Mouse (Mus musculus) kidney, postnatal 0 days (tissue): Measurements from ENCODE around the gene Tas2r107. TPM values are rescaled to one million over a fixed set of nuclear protein-coding genes. Genes with fewer than 3 reads are reported as not detected.
"Not testable (repeated sequence)": the region's sequence is repeated elsewhere in the genome, so short reads cannot be mapped to it uniquely, and the experiment has no call there.

Source experiments
- ATAC-seq: fragments of 200-750 bp; cut with Nextera tagmentation; replicated peaks from 2 replicates; pipeline ENCODE4 v1.8.0; 2017; ENCODE audit warnings: low read depth, moderate number of reproducible peaks, moderate TSS enrichment, moderate library complexity; ENCODE audit not compliant: low FRiP score
- DNase-seq: peaks from one replicate; pipeline ENCODE4 v3.0.0-alpha.2; 2016; ENCODE audit warnings: low spot score
- H3K27ac ChIP-seq: fragments of 300-500 bp; sonication (generic); 2 replicates; pipeline ENCODE4 v1.5.1; 2014; ENCODE audit warnings: mild to moderate bottlenecking
- H3K27me3 ChIP-seq: fragments of 300-500 bp; sonication (generic); 2 replicates; pipeline ENCODE4 v1.6.1; 2014; ENCODE audit warnings: low read length, mixed read lengths; ENCODE audit not compliant: insufficient read depth
- H3K36me3 ChIP-seq: fragments of 300-500 bp; sonication (generic); 2 replicates; pipeline ENCODE4 v1.6.1; 2014; ENCODE audit warnings: low read length, mixed read lengths; ENCODE audit not compliant: insufficient read depth
- H3K4me1 ChIP-seq: fragments of 300-500 bp; sonication (generic); replicated peaks from 2 replicates; pipeline ENCODE4 v1.6.1; 2014; ENCODE audit warnings: antibody characterized with exemption, low read length, mixed read lengths; ENCODE audit not compliant: insufficient read depth
- H3K4me2 ChIP-seq: fragments of 300-500 bp; sonication (generic); 2 replicates; pipeline ENCODE4 v1.6.1; 2014; ENCODE audit warnings: mild to moderate bottlenecking, low read length, moderate library complexity, mixed read lengths
- H3K4me3 ChIP-seq: fragments of 300-500 bp; sonication (generic); replicated peaks from 2 replicates; pipeline ENCODE4 v1.5.1; 2014; ENCODE audit warnings: low read depth, low read length
- H3K9ac ChIP-seq: fragments of 300-500 bp; sonication (generic); 2 replicates; pipeline ENCODE4 v1.6.1; 2014; ENCODE audit warnings: low read depth, low read length
- H3K9me3 ChIP-seq: fragments of 300-500 bp; sonication (generic); replicated peaks from 2 replicates; pipeline ENCODE4 v1.6.1; 2016; ENCODE audit warnings: low read length, inconsistent platforms, mixed read lengths
- CTCF ChIP-seq: IDR thresholded peaks from 2 replicates; pipeline ENCODE4 v1.5.1; 2016; ENCODE audit warnings: antibody characterized with exemption, low read depth, mild to moderate bottlenecking, moderate library complexity
- WGBS: fragments of 180-500 bp; shearing (Covaris S2); extraction: QIAGEN DNeasy Blood & Tissue Kit; methylation state at CpG from one replicate; pipeline ENCODE4 v1.1.7; 2014; 5-methylcytosine and 5-hydroxymethylcytosine counted together
- polyA plus RNA-seq: library from polyadenylated mRNA; unstranded; fragments of >200 nt; fragmentation: Nextera tagmentation; extraction: Ambion mirVana; gene quantifications from 2 replicates; pipeline ENCODE4 v1.2.1, GENCODE M21; 2015

Gene Tas2r107
- not detected in 2 replicates for polyA plus RNA-seq

DNA sequence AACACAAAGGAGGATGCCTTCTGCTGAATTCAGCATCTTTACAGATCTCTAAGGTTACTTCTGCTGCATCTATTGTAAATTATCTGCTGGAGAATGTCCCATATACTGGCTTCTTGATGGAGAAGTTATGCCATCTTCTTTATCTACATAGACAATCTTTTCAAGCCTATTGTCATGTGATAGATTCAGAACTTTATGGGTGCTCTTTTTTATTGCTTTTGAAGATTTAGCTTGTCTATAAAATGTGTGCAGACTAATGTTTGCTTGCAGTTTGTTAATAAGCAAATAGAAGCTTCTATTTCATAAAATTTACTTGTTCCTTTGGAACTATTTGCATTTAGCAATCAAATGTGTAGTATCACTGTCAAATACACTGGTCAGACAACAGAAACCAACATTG lies at the start of gene Tas2r107:
TSS of gene Tas2r107 (minus strand) at position 101 of the 400 bp plus-strand sequence.
- no peak for TF ChIP-seq CTCF
- H3K27me3 ChIP-seq, result no peaks in the 10 kb centered on the region
- DNase-seq (no peak), ATAC-seq (no peak)
- H3K9ac ChIP-seq, result no peak within 1 kb of the TSS
- no peaks in the 10 kb centered on the region for H3K9me3 ChIP-seq
- no peaks in the 10 kb centered on the region for H3K36me3 ChIP-seq
- H3K27ac ChIP-seq, result no peak within 1 kb of the TSS
- no peak within 1 kb of the TSS for H3K4me3 ChIP-seq
- no peaks in the 10 kb centered on the region for H3K4me1 ChIP-seq
- no peak within 1 kb of the TSS for H3K4me2 ChIP-seq

DNA sequence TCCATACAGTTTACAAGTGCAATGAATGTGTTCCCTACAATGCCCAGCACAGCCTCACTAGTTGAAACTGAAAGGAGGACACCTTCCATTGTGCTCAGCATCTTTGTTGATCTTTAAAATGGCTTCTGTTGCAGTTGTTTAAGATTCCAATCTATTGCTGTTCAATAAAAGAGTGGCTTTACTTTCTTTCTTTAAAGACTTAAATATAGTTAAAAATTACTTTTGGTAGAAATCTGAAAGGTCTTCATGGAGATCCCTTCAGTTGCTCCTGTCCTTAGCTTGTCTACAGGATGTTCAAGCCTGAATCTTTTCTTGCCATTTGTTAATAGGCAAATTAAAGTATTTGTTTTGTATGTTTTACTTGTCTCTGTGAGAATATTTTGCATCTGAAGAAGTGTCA lies 30.0 kb upstream of the Tas2r107 start, which contains the start of gene Tas2r114:
TSS of gene Tas2r114 (minus strand) at position 101 of the 400 bp plus-strand sequence.
- Histone ChIP-seq H3K4me2 (no peak within 1 kb of the TSS), H3K9me3 (peaks cover 3% of the 10 kb centered on the region; the same call in 1 of the 2 replicates), H3K36me3 (no peaks in the 10 kb centered on the region), H3K27me3 (no peaks in the 10 kb centered on the region), H3K4me1 (no peaks in the 10 kb centered on the region), H3K4me3 (no peak within 1 kb of the TSS), H3K9ac (no peak within 1 kb of the TSS), H3K27ac (no peak within 1 kb of the TSS)
- DNase-seq (no peak), ATAC-seq (no peak)
- TF ChIP-seq CTCF, result no peak

DNA sequence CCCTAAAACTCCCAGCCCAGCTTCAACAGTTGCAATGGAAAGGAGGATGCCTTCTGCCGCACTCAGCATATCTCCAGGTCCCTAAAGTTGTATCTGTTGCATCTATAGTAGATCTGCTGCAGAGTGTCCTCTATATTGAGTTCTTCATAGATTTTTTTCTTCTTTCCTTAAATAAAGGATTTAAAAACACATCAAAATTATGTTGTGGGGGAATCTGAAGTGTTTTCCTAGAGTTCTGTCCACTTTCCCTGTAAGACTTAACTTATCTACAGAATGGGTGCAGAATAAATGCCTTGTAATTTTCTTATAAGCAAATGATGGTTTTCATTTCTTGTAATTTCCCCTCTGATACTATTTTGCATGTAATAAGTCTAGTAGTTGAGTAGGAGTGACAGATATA lies 27.4 kb upstream of the Tas2r107 start, which contains the start of gene Tas2r105:
TSS of gene Tas2r105 (minus strand) at position 101 of the 400 bp plus-strand sequence.
- no peaks in the 10 kb centered on the region for H3K27me3 ChIP-seq
- no peak for ATAC-seq
- WGBS, result 75% methylated on average over 1 of the region's 1 CpGs
- H3K36me3 ChIP-seq, result no peaks in the 10 kb centered on the region
- H3K4me3 ChIP-seq, result no peak within 1 kb of the TSS
- H3K27ac ChIP-seq, result no peak within 1 kb of the TSS
- H3K4me2 ChIP-seq, result no peak within 1 kb of the TSS
- no peak for TF ChIP-seq CTCF
- no peak for DNase-seq
- H3K9ac ChIP-seq, result no peak within 1 kb of the TSS
- H3K9me3 ChIP-seq, result peaks cover 3% of the 10 kb centered on the region; the same call in 1 of the 2 replicates
- H3K4me1 ChIP-seq, result no peaks in the 10 kb centered on the region

DNA sequence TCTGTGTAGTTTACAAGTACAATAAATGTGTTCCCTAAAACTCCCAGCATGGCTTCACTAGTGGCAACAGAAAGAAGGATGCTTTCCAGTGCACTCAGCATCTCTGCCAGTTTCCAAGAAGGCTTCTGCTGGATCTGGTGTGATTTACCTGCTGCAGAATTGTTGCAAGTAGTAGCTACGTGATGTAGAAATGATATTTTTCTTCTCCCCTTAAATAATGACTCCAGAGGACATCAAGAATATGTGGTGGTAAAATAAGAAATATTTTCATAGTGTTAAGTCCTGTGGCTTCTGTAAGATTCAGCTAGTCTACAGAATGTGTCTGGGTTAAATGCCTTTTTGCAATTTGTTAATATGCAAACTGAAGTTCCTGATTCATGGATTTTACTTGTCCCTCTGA lies 25.7 kb upstream of the Tas2r107 start, which contains the start of gene Tas2r104:
TSS of gene Tas2r104 (minus strand) at position 101 of the 400 bp plus-strand sequence.
- Histone ChIP-seq H3K27ac (no peak within 1 kb of the TSS), H3K4me3 (no peak within 1 kb of the TSS), H3K9me3 (peaks cover 3% of the 10 kb centered on the region; the same call in 1 of the 2 replicates), H3K4me1 (no peaks in the 10 kb centered on the region), H3K27me3 (no peaks in the 10 kb centered on the region), H3K36me3 (no peaks in the 10 kb centered on the region), H3K4me2 (no peak within 1 kb of the TSS), H3K9ac (no peak within 1 kb of the TSS)
- WGBS, result 79% methylated on average over 1 of the region's 1 CpGs
- TF ChIP-seq CTCF, result no peak
- DNase-seq (no peak), ATAC-seq (no peak)

DNA sequence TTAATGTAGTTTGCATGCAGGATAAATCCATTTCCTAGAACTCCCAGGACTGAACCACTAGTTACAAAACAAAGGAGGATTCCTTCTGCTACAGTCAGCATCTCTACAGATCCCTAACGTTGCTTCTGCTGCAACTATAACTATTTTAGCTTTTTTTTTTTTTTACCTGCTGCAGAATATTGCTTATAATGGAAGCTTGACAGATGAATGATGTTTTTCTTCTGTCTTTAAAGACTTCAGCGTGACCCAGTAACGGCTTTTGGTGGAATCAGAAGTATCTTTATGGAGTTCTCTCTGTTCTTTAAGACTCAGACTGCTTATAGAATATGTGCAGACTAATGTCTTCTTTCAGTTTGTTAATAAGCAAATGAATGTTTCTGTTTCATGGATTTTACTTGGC lies 18.8 kb upstream of the Tas2r107 start, which contains the start of gene Tas2r106:
TSS of gene Tas2r106 (minus strand) at position 101 of the 400 bp plus-strand sequence.
- DNase-seq (no peak), ATAC-seq (no peak)
- H3K9ac ChIP-seq, result no peak within 1 kb of the TSS
- no peaks in the 10 kb centered on the region for H3K9me3 ChIP-seq
- H3K4me2 ChIP-seq, result no peak within 1 kb of the TSS
- no peaks in the 10 kb centered on the region for H3K36me3 ChIP-seq
- no peak within 1 kb of the TSS for H3K27ac ChIP-seq
- H3K4me3 ChIP-seq, result no peak within 1 kb of the TSS
- H3K4me1 ChIP-seq, result no peaks in the 10 kb centered on the region
- no peak for TF ChIP-seq CTCF
- H3K27me3 ChIP-seq, result no peaks in the 10 kb centered on the region
- 69% methylated on average over 3 of the region's 3 CpGs for WGBS

DNA sequence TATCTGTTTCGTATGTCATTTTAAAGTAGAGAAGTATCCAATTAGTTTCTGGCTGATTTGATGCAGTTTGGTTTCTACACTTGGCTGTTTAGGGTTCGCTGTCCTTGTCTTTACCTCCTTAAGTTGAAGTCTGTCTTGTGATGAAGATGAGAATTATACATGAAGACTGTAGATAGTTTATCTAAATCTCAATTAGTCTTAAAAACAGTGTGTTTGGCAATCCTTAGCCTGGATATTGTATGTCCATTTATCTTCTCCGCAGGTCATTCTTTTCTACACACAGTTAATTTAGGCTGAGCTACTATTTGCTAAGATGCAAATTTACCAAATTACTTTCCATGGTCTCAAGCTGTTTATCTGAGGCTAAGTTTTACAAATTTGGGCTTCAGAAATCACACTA lies 29.1 kb downstream of the Tas2r107 start, which contains the start of gene Tas2r130:
TSS of gene Tas2r130 (minus strand) at position 101 of the 400 bp plus-strand sequence.
- 75% methylated on average over 3 of the region's 3 CpGs for whole genome bisulfite sequencing
- no peak within 1 kb of the TSS for H3K27ac ChIP-seq
- H3K36me3 ChIP-seq, result no peaks in the 10 kb centered on the region
- H3K4me1 ChIP-seq, result no peaks in the 10 kb centered on the region
- no peaks in the 10 kb centered on the region for H3K27me3 ChIP-seq
- no peak for DNase-seq
- no peak for ATAC-seq
- no peak within 1 kb of the TSS for H3K4me3 ChIP-seq
- no peak within 1 kb of the TSS for H3K9ac ChIP-seq
- H3K4me2 ChIP-seq, result no peak within 1 kb of the TSS
- H3K9me3 ChIP-seq, result no peaks in the 10 kb centered on the region
- TF ChIP-seq CTCF, result no peak

GRCm38 (mm10) chr6:131609956-131610355 lies 50.0 kb downstream of the Tas2r107 start:
- not testable (repeated sequence) for H3K9me3 ChIP-seq, H3K4me3 ChIP-seq, H3K4me1 ChIP-seq, ATAC-seq, H3K4me2 ChIP-seq, H3K27me3 ChIP-seq, H3K9ac ChIP-seq, H3K36me3 ChIP-seq, H3K27ac ChIP-seq, DNase-seq
- 88% methylated on average over 1 of the region's 1 CpGs for WGBS

Other genes with a start within 250 kb of the Tas2r107 start
- gene 5430401F13Rik, start 173.7 kb downstream of the Tas2r107 start, polyA plus RNA-seq, result not detected in 2 replicates
- not detected in 2 replicates for gene Gm6619, start 173.7 kb downstream of the Tas2r107 start, polyA plus RNA-seq
- not detected in 2 replicates for gene Tas2r130, start 29.2 kb downstream of the Tas2r107 start, polyA plus RNA-seq
- not detected in 2 replicates for gene Tas2r106, start 18.7 kb upstream of the Tas2r107 start, polyA plus RNA-seq
- gene Tas2r104, start 25.6 kb upstream of the Tas2r107 start, polyA plus RNA-seq, result not detected in 2 replicates
- gene Tas2r105, start 27.3 kb upstream of the Tas2r107 start, polyA plus RNA-seq, result not detected in 2 replicates
- gene Tas2r114, start 29.9 kb upstream of the Tas2r107 start, polyA plus RNA-seq, result not detected in 2 replicates